Mouse (Mus musculus) Patski (cell line): ENCODE measurements around the gene Akap6. TPM values are rescaled to one million over a fixed set of nuclear protein-coding genes. Genes with fewer than 3 reads are reported as not detected.

Source experiments
- ATAC-seq: fragments of 100-300 bp; one replicate; pipeline ENCODE4 v1.8.0; 2021
- CTCF ChIA-PET: fragments of 350-600 bp; sonication (Branson Sonifier 250); formaldehyde crosslinking; loops from one replicate; lab custom pipeline; 2022; ENCODE audit warnings: inconsistent platforms; lab: Charles Lee
- POLR2A ChIA-PET: fragments of 350-600 bp; sonication (Branson Sonifier 250); formaldehyde crosslinking; loops from one replicate; lab custom pipeline; 2022; ENCODE audit warnings: antibody characterized with exemption, inconsistent platforms; lab: Charles Lee
- DNase-seq: peaks from one replicate; pipeline ENCODE4 v3.0.0-alpha.2; 2011; ENCODE audit warnings: low read depth, low spot score
- H3K27me3 ChIP-seq: fragments of 371-371 bp; one replicate; pipeline ENCODE4 v1.5.1; 2021
- CTCF ChIP-seq: fragments of 100-300 bp; IDR thresholded peaks from one replicate; pipeline ENCODE4 v1.5.1; 2021
- in situ Hi-C: fragments of 300-500 bp; cut with MboI; formaldehyde crosslinking; loops from 3 replicates; pipeline ENCODE4 v1.11.1; 2018; ENCODE audit warnings: low pct_unique_long_range_greater_than_20kb, mixed read lengths
- polyA plus RNA-seq: library from polyadenylated mRNA; unstranded; gene quantifications from one replicate; pipeline ENCODE4 v1.2.3, GENCODE M21; 2021

The Akap6 gene
- polyA plus RNA-seq, 1 experiment from 2014 or later: 0.64 TPM

DNA sequence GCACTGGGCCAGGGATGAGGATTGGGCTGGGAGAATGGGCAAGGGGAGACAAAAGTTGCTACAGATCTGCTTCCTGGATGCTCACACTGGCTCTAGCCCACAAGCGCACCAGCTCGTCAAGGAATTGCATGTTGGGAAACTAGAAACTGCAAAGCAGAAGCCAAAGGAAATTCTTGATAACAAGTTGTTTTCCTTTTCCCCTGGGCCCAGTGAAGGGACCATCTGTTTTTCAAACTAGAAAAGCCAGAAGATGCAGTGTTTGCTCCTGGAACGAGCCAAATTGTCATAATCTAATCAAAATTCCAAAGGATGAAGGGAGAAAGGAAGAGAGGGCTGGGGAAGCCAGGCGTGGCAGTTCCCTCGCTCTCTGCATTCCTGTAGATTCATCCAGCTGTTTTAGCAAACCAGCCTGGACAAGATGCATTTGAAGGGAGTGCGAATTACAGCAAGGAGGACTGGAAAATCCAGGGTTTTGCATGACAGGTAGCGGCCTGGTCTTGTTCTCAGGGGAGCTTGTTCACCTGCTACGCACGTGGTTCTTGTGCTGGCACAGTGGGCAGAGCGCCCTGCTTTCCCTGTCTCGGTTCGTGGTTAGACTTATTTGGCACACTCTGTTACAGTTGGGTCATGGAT is 136.8 kb downstream of the Akap6 start:
- in situ Hi-C loops: loop anchor here (5.0 to 10.0 kb wide), 2 partner anchors 231 to 829 kb away; partner anchors contain the start of gene Dtd2
- TF ChIP-seq CTCF: no peak
- POLR2A ChIA-PET: no interaction called here
- ATAC-seq (peak; percentile 44), DNase-seq (no peak)
- no peaks in the 10 kb centered on the region for H3K27me3 ChIP-seq
- CTCF ChIA-PET: interaction anchor here (0.8 to 1.9 kb wide), 5 partner anchors 10 to 199 kb away, joined by 3 to 6 read pairs (median 3); no protein-coding TSS in a partner anchor

- ATAC-seq (no peak), DNase-seq (no peak)
- in situ Hi-C loops: no loop called here
- POLR2A ChIA-PET: no interaction called here
- no peak for TF ChIP-seq CTCF
- CTCF ChIA-PET: interaction anchor here (0.7 to 1.0 kb wide), 2 partner anchors 11 to 30 kb away, joined by 3 to 4 read pairs; no protein-coding TSS in a partner anchor
- no peaks in the 10 kb centered on the region for H3K27me3 ChIP-seq
These were observed 146.8 kb downstream of the Akap6 start for GRCm38 (mm10) chr12:52845982-52846381.

DNA sequence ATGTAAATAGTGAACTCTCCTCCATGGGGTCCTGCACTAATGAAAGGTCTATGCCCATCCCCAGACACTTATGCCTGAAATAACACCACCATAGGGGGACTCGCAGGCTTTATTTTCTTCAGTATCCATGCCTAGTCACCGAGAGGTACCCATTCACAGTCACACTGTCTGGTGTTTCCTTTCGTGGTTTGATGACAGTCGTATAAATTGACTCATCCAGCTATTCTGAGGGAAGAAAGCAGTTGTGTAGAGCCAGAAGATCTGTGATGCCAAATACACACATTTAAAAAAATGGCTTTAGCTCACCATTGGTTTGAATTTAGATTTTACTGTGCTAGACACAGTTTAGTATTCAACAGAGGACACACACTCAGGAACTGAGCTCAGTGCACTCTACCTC is 147.8 kb downstream of the Akap6 start:
- DNase-seq (no peak), ATAC-seq (no peak)
- no peak for TF ChIP-seq CTCF
- POLR2A ChIA-PET: interaction anchor here (1.0 kb wide), 1 partner anchor 14 kb away, joined by 3 read pairs; no protein-coding TSS in a partner anchor
- CTCF ChIA-PET: interaction anchor here (1.0 kb wide), 1 partner anchor 9 kb away, joined by 3 read pairs; no protein-coding TSS in a partner anchor
- in situ Hi-C loops: no loop called here
- no peaks in the 10 kb centered on the region for H3K27me3 ChIP-seq

GRCm38 (mm10) chr12:52847830-52848518 is 148.8 kb downstream of the Akap6 start:
- in situ Hi-C loops: no loop called here
- TF ChIP-seq CTCF: no peak
- ChIA-PET CTCF (interaction anchor here (1.0 kb wide), 1 partner anchor 10 kb away, joined by 3 read pairs; no protein-coding TSS in a partner anchor), POLR2A (interaction anchor here (0.6 to 1.0 kb wide), 2 partner anchors 15 to 439 kb away, joined by 3 to 4 read pairs; no protein-coding TSS in a partner anchor)
- ATAC-seq: no peak
- no peak for DNase-seq
- no peaks in the 10 kb centered on the region for H3K27me3 ChIP-seq

- no peak for ATAC-seq
- in situ Hi-C loops: no loop called here
These were observed 149.3 kb downstream of the Akap6 start for GRCm38 (mm10) chr12:52848519-52848855.

DNA sequence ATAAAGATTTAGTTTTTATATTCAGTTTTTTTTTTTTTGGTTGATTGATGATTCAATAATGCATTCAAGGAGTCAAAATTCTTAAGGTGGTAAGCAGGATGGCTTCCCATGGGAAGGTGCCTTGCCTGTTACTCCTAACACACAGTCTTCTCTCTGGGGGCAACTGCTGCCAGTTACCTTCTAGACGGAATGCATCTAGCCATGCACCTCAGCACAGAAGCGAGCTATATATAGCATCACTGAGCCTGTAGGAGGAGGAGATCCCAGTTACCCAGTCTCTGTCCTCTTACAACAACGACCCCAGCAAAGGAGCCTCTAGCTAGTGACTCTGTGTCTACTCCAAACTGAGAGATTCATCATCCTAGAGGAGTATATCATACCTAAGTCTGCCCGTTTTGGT is 150.1 kb downstream of the Akap6 start:
- ATAC-seq (no peak), DNase-seq (no peak)
- in situ Hi-C loops: no loop called here
- no peak for TF ChIP-seq CTCF
- ChIA-PET POLR2A (no interaction called here), CTCF (no interaction called here)
- no peaks in the 10 kb centered on the region for H3K27me3 ChIP-seq

More at GRCm38 (mm10) chr12:52848519-52848855, 149.3 kb downstream of the Akap6 start:
- TF ChIP-seq CTCF: no peak
- no peaks in the 10 kb centered on the region for H3K27me3 ChIP-seq
- no peak for DNase-seq
- ChIA-PET POLR2A (interaction anchor here (0.6 kb wide), 1 partner anchor 440 kb away, joined by 4 read pairs; no protein-coding TSS in a partner anchor), CTCF (no interaction called here)

DNA sequence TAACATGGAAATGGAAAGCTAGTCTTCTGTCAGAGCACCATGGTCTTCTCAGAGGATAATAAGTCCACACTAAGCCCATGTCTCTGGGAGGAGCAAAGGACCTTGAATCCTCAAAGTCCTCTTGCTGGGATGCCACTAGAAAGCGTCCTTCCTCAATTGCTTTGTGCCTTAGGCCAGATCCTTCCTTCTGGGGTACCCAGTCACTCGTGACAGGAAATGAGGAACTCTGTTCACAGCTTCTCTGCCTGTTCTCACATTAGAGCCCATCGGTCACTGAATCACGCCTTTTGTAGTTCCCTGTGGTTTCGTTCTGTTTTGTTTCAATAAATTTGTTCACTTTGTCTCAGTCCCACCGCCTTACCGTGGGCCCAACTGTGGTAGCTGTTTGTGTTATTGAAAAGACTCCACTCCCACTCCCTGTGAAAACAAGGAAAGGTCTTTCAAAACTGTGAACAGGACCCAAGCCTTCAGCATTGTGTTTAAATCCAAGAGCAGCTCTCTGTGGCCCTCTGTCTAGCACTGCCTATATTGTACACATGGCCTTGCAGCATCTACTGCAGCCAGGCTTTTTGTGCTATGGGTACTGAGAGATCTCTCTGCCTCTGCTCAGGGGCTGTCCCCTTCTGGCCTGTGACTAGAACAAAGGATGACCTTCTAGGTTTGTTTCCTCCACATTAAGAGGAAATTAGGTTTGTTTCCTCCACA is 151.3 kb downstream of the Akap6 start:
- H3K27me3 ChIP-seq: no peaks in the 10 kb centered on the region
- CTCF ChIA-PET: interaction anchor here (2.3 kb wide), 1 partner anchor 9 kb away, joined by 6 read pairs; no protein-coding TSS in a partner anchor
- ATAC-seq (no peak), DNase-seq (no peak)
- in situ Hi-C loops: no loop called here
- POLR2A ChIA-PET: no interaction called here
- no peak for TF ChIP-seq CTCF

- ATAC-seq (no peak), DNase-seq (no peak)
- H3K27me3 ChIP-seq: no peaks in the 10 kb centered on the region
- ChIA-PET CTCF (interaction anchor here (1.8 to 2.3 kb wide), 2 partner anchors 10 to 14 kb away, joined by 4 to 6 read pairs; no protein-coding TSS in a partner anchor), POLR2A (no interaction called here)
- TF ChIP-seq CTCF: no peak
- in situ Hi-C loops: no loop called here
These were observed 152.0 kb downstream of the Akap6 start for GRCm38 (mm10) chr12:52851221-52851620.

DNA sequence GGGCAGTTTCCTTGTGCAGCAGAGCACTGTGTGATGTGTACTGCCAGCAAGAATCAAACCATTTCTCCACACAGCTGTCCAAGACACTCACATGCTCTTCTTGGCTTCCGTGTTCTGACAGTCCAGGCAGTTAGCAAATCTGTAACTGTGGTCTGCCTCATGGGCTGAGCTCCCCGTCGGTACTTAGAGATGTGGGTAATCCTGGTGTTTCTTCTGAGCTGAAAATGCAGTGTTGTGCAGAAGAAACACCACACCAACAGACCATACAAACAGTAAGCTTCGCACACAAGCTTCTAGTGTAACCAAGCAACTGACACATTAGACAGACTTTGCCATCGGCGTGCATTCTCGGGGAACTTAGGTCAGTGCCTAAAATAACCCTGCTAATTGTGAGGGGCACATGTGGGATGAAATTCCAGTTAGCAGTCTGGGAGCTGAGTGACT is 155.1 kb downstream of the Akap6 start:
- DNase-seq: no peak
- no peak for TF ChIP-seq CTCF
- in situ Hi-C loops: no loop called here
- POLR2A ChIA-PET: no interaction called here
- ATAC-seq: no peak
- H3K27me3 ChIP-seq: no peaks in the 10 kb centered on the region
- CTCF ChIA-PET: no interaction called here

- CTCF ChIA-PET: no interaction called here
- no peak for DNase-seq
These were observed 156.9 kb downstream of the Akap6 start for GRCm38 (mm10) chr12:52856104-52856503.

More at GRCm38 (mm10) chr12:52856104-52856503, 156.9 kb downstream of the Akap6 start:
- H3K27me3 ChIP-seq: no peaks in the 10 kb centered on the region
- TF ChIP-seq CTCF: no peak
- POLR2A ChIA-PET: no interaction called here
- ATAC-seq: no peak
- in situ Hi-C loops: no loop called here
